Mouse (Mus musculus): ENCODE measurements around the gene Gm5767. TPM values are rescaled to one million over a fixed set of nuclear protein-coding genes. Genes with fewer than 3 reads are reported as not detected.

Gene Gm5767
- total RNA-seq, 2 experiments from 2014 or later, result not detected

- no peak for DNase-seq (ENCODE audit: low spot score)
These were observed 10.2 kb upstream of the Gm5767 start for GRCm38 (mm10) chr16:8670041-8671035.

DNA sequence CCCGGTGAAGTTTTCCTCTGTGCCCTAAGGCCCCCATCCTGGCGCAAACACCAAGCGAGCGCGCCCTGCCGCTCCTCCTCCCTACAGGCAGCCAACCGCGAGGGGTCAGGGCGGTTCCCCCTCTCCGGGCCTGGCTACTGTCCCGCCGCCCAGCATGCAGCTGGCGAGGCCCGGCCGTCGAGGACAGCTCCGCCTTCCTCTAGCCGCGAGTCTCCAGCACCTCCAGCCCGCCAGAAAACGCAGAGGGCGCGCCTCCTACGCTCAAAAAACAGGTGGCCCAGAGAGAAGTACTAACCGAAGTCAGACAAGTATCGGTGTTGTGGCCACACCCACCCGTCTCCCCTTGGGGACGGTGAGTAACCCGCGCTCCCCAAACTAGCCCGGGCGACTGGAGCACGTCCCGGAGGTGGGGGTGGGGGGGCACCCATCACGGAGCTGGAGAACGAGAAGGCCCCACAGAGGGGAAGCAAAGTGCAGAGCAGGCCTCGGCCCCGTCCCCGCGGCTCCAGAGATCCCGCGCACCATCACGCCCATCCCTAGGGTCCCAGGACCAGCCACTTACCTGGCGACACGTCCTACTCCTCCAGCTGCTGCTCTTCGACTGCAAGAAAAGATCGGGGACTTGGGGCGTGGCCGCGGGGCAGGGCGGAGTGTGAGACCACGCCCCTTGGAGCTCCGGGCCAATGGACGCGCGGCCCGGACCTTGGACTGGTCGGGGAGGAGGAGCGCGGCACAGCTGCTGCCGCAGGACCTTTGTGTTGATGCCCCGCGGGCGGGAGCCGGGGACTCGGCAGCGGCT, 8.8 kb upstream of the Gm5767 start, which contains the start of gene Carhsp1:
Carhsp1 (minus strand) TSS at position 605 of the 799 bp plus-strand sequence.
- DNase-seq (ENCODE audit: low spot score), result peak; percentile 94

- no peak for DNase-seq (ENCODE audit: low spot score)
These were observed 8.3 kb upstream of the Gm5767 start for GRCm38 (mm10) chr16:8672350-8672687.

DNA sequence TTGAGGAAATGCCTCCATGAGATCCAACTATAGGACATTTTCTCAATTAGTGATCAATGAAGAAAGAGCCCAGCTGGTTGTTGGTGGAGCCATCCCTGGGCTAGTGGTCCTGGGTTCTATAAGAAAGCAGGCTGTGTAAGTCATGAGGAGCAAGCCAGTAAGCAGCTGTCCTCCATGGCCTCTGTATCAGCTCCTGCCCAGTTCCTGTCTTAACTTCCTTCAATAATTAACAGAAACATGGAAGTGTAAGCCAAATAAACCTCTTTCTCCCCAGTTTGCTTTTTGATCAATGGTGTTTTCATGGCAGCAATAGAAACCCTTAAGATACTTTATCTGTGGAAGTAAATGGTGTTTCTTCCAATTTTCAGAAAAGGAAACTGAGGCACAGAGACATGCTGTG, 7.8 kb upstream of the Gm5767 start:
- no peak for DNase-seq (ENCODE audit: low spot score)

DNA sequence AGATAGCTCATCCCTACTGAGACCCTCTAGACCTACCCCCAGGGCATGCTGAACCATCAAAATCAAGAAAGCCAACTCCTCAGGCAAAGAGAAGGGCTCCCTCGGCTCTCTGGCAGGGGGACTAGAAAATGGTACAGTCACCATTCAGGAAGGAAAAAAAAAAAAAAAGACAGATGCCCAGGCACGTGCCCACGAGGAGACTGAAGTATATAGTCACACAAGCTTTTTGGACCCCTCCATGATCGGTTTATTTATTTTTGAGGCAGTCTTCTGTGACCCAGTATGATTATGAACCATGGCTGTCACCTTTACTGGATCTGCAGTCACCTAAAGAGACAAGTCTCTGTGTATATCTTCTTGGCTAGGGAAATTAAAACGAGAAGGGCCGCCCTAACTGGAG, 7.2 kb upstream of the Gm5767 start:
- no peak for DNase-seq (ENCODE audit: low spot score)

GRCm38 (mm10) chr16:8674165-8674564, 6.4 kb upstream of the Gm5767 start:
- peak; percentile 63 for DNase-seq (ENCODE audit: low spot score)

DNA sequence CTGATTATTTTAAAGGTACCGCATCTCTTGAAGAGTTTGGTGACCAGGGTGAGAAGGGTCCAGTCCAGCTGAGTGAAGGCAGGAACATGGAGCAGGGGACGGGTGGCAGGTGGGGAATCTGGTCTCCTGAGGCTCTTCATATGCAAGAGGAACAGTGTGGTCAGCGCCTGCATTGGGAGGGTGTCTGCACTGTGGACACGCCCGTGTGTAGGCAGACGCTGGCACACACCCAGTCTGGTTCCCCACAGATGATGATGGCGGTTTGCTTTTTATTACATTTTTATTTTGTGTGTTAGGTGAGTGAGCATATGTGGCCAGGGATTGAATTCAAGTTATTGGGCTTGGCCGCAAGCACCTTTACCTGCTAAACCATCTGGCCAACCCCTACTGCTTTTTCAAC, 5.0 kb upstream of the Gm5767 start:
- no peak for DNase-seq (ENCODE audit: low spot score)

GRCm38 (mm10) chr16:8676228-8676627, 4.3 kb upstream of the Gm5767 start:
- no peak for DNase-seq (ENCODE audit: low spot score)

GRCm38 (mm10) chr16:8676800-8677199, 3.8 kb upstream of the Gm5767 start:
- peak; percentile 43 for DNase-seq (ENCODE audit: low spot score)

- DNase-seq (ENCODE audit: low spot score), result no peak
These were observed 2.5 kb upstream of the Gm5767 start for GRCm38 (mm10) chr16:8678035-8678434.

GRCm38 (mm10) chr16:8678676-8679075, 1.9 kb upstream of the Gm5767 start:
- DNase-seq (ENCODE audit: low spot score), result no peak

- DNase-seq (ENCODE audit: low spot score), result no peak
These were observed 790 bp upstream of the Gm5767 start for GRCm38 (mm10) chr16:8679780-8680179.

DNA sequence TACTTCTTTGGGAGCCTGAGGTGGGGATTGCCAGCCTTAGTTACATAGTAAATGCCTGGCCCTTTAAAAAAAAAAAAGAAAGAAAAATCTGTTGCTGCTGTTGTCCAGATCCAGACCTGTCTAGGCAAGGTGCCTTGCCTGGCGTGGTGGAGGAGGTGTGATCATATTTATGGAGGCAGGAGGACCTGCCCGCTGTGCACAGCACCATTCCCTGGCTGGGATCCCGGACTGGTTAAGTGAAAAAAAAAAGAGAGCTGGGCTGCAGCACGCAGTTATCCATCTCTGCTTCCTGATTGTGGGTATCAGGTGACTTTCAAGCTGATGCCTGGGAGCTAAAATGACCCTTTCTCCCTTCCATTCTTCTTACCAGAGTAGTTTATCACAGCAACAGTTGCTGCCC, 4.5 kb downstream of the Gm5767 start:
- DNase-seq (ENCODE audit: low spot score), result no peak

- DNase-seq (ENCODE audit: low spot score), result peak; percentile 83
These were observed 5.7 kb downstream of the Gm5767 start for GRCm38 (mm10) chr16:8686121-8686870.

DNA sequence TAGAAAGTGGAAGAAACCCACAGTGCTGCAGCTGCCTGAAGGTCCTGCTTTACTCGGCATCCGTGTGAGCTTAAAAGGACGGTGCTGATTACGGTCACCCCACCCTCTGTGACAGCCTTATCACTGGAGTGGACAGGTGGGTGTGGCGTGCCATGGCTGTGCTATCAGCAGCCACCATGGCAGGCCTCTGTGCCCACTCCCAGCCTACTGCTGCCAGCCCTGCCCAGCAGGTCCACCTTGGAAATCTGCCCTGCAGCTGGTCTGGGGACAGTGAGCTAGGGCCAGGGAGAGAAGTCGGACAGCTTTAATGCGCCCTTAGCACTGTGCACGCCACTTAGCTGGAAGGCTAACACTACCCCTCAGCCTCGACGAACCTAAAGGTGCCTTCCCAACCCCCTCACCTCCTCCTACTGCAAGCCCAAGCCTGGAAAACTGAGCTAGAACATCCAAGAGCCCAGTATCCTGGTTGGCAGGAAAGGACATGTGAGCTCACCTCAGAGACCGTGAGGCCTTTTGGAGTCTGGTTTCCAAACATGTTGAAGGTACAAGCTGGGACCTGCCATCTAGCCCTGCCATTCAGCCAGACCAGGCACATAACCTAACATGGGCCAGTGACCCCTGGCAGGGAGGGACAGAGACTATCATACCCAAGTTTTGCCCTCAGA, 6.4 kb downstream of the Gm5767 start:
- DNase-seq (ENCODE audit: low spot score), result no peak

- DNase-seq (ENCODE audit: low spot score), result no peak
These were observed 7.1 kb downstream of the Gm5767 start for GRCm38 (mm10) chr16:8687559-8688112.

DNA sequence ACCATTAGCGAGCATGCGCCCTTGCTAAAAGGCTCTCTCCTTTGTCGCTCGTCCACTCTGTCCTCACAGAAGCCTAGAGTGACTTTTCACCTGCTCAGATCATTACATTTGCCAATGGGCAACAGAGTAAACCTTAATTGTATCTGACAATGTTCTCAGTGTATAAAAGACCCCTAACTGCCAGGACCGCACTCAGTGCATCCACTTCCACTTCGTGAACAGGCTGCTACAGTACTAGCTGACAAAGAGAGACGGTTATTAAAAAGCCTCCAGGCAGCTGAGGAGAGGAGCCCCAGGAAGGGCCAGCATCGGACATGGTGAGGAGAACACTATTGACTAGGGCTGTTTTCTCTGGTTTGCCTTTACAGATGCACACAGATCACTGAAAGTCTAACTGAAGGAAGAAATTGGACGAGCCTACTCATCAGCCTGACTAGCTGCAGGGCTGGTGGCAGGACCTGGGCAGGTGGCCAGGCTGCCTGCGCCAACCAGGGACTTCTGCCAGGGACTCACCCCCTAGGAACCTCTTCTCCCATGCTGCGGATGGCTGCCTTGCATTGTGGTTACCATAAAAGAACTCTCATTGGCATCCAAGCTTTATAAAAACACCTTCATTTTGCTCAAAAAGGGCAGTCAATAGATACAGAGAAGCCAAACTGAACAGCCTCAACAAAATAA, 9.5 kb downstream of the Gm5767 start:
- no peak for DNase-seq (ENCODE audit: low spot score)

DNA sequence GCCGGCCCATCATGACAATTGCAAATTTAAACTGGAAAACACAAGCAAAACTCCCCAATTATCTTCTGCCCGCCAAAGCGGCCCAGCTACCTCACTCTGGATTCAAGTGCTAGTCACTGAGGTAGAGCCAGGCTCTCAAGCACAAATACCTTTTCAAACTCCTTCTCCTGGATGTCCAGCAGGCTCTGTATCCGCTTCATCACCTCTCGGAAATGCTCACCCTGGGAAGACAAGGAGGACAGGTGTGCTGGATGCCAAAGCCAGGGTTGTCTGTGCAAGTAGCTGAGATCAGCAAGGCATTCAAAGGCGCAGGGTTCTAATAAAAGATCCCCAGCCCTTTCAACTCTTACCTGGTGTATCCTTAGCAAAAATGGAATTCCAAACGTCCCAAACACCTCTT, 10.6 kb downstream of the Gm5767 start:
- no peak for DNase-seq (ENCODE audit: low spot score)

DNA sequence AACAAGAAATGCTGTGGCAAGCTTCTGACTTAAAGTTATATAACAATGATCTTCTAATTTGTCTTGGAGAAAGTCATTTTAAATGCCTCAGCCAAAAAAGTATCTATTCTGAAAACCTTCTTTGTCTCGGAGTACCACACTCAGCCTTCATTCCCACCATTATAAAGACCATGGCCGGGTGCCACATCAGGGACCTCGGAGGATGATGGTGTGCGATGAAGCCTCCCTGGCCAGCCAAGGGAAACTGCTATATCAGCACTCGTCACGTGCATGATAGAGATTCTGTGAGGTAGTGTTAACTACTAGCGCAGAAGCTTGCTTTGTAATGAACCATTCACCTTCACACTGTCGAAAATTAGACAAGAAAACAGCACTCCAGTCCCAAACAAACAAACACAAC, 19.0 kb downstream of the Gm5767 start:
- DNase-seq (ENCODE audit: low spot score), result no peak

GRCm38 (mm10) chr16:8700586-8700985, 20.0 kb downstream of the Gm5767 start:
- no peak for DNase-seq (ENCODE audit: low spot score)

All from gastrocnemius, adult 18-20 months (tissue).